Mouse (Mus musculus) heart, adult 2 months (tissue): ENCODE measurements around the gene Gnb4.

ENCODE experiments used
- CTCF ChIP-seq: fragments of 200-600 bp; IDR thresholded peaks from 2 replicates; pipeline ENCODE4 v1.8.1; 2022; ENCODE audit warnings: antibody characterized with exemption, mild to moderate bottlenecking, moderate library complexity
- EP300 ChIP-seq: fragments of 200-500 bp; IDR thresholded peaks from 2 replicates; pipeline ENCODE4 v1.6.1; 2011; ENCODE audit warnings: low read depth, low read length, control low read depth; ENCODE audit not compliant: insufficient read depth
- POLR2A ChIP-seq: fragments of 200-500 bp; IDR thresholded peaks from 2 replicates; pipeline ENCODE4 v1.6.1; 2011; ENCODE audit warnings: mild to moderate bottlenecking, low read depth, low read length, control low read depth; ENCODE audit not compliant: insufficient read depth

DNA sequence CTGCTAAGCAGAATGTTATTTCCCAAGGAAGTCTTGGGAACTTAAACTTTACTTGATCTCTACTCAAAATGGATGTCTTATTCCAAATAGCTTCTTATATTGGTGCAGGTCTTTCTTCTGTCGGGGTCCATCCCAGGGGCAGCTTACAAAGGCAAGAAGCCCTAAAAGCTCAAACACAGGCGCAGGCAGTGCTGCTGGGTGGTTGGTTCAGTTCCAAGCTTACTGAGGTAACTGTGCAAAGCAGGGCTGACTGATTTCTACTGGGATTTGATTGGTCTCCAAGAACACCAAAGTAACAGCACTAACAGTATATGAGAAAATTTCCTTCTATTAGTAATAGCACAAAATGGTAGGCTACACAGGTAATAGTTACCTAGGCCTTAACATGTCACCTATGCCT is 43.3 kb downstream of the Gnb4 start:
- no peak for TF ChIP-seq POLR2A
- no peak for TF ChIP-seq CTCF
- TF ChIP-seq EP300: no peak
